Comparison of ENCODE assay signal across 9 mouse cellular contexts in genomic region chr6:128604512-128604911, GRCm38 (mm10). TPM values are rescaled to one million over a fixed set of nuclear protein-coding genes. Genes with fewer than 3 reads are reported as not detected.
DNase-seq lines count a peak whose midpoint lies in the region; ATAC-seq and TF ChIP-seq lines count a peak whose summit lies in the region.
"Had no signal": no experiment of that assay in that cellular context is flagged by ENCODE, and none has a peak within 500 bp of the region (broad histone marks: within the 10 kb centered on the region; RNA-seq: fewer than 3 reads in every experiment).

No protein-coding gene starts in this region.

- peak; percentile 37 for DNase-seq in cerebellum, adult 9-10 months
- no peak for DNase-seq in cerebellum, postnatal 25 days
- no peak for DNase-seq in liver, embryonic 11.5 days (ENCODE audit: low spot score)
- DNase-seq in liver: no peak
- peak; percentile 33 for DNase-seq in mesoderm, embryonic 11.5 days (ENCODE audit: low read depth, low spot score)
- no peak for DNase-seq in thymus, adult 2 months
- no peak for DNase-seq in left cerebral cortex, adult 9 months (ENCODE audit: low spot score in 2 of 2)

- no peak for TF ChIP-seq CTCF in thymus, adult 2 months (IDR thresholded peaks at IDR 0.05; ENCODE audit: borderline replicate concordance, control insufficient read depth, extremely low read depth, insufficient read depth, low read length, poor library complexity)

- H3K36me3 ChIP-seq in liver, embryonic 11.5 days (ENCODE audit: control insufficient read depth, insufficient read depth, low read length): no peaks in the 10 kb centered on the region
- H3K36me3 ChIP-seq in thymus, adult 2 months (ENCODE audit: control insufficient read depth, insufficient read depth, low read length): no peaks in the 10 kb centered on the region
- H3K36me3 ChIP-seq: liver, embryonic 15.5 days had no signal

- H3K4me3 ChIP-seq in liver, embryonic 11.5 days (ENCODE audit: low read depth, low read length): no peak overlapping the region
- H3K4me3 ChIP-seq in thymus, adult 2 months (ENCODE audit: control insufficient read depth, insufficient read depth, low read length): no peak overlapping the region
- H3K4me3 ChIP-seq: liver, embryonic 15.5 days had no signal

- no peaks in the 10 kb centered on the region for H3K27me3 ChIP-seq in liver, embryonic 11.5 days (replicated peaks; ENCODE audit: control insufficient read depth, insufficient read depth, low read length)
- no peaks in the 10 kb centered on the region for H3K27me3 ChIP-seq in thymus, adult 2 months (ENCODE audit: control insufficient read depth, insufficient read depth, low read length)
- H3K27me3 ChIP-seq: liver, embryonic 15.5 days had no signal

- no peak overlapping the region for H3K9ac ChIP-seq in liver, embryonic 11.5 days (ENCODE audit: low read depth, low read length)
- H3K9ac ChIP-seq: liver, embryonic 15.5 days had no signal

- no peak for TF ChIP-seq POLR2A in thymus, adult 2 months (IDR thresholded peaks at IDR 0.05; ENCODE audit: control insufficient read depth, extremely low read depth, insufficient read depth, low read length, poor library complexity)

- no peaks in the 10 kb centered on the region for H3K4me1 ChIP-seq in liver, embryonic 11.5 days (replicated peaks; ENCODE audit: control insufficient read depth, insufficient read depth, low read length)
- no peaks in the 10 kb centered on the region for H3K4me1 ChIP-seq in thymus, adult 2 months (replicated peaks; ENCODE audit: control insufficient read depth, insufficient read depth, low read length)
- H3K4me1 ChIP-seq: liver, embryonic 15.5 days had no signal

- 28% methylated on average over 5 of the region's 5 CpGs for WGBS in liver, embryonic 11.5 days
- WGBS in thymus, adult 2 months: 10% methylated on average over 5 of the region's 5 CpGs

- H3K4me2 ChIP-seq in liver, embryonic 11.5 days: no peak overlapping the region
- H3K4me2 ChIP-seq: liver, embryonic 15.5 days had no signal

- H3K9me3 ChIP-seq in liver, embryonic 11.5 days (ENCODE audit: control insufficient read depth, low read length): no peaks in the 10 kb centered on the region
- H3K9me3 ChIP-seq: liver, embryonic 15.5 days had no signal

- ATAC-seq in liver, embryonic 11.5 days (replicated peaks; ENCODE audit: low FRiP score): 0 out of 2 replicates have a peak, but pooled peaks have one; percentile 29
- ATAC-seq in granulocyte monocyte progenitor cell, adult 5-6 weeks (replicated peaks; ENCODE audit: poor library complexity, severe bottlenecking): peak; percentile 91

- H3K27ac ChIP-seq in liver, embryonic 11.5 days (ENCODE audit: low read depth, low read length): no peak overlapping the region
- H3K27ac ChIP-seq in thymus, adult 2 months (ENCODE audit: control insufficient read depth, insufficient read depth, low read length): no peak overlapping the region
- H3K27ac ChIP-seq: liver, embryonic 15.5 days had no signal

RNA-seq across cellular contexts. Expression of gene Klrb1a, which starts 18.8 kb away (rescaled TPM):
- polyA plus RNA-seq in liver, embryonic 11.5 days (2014; fragmentation: Nextera tagmentation; extraction: Ambion mirVana): 0.18 TPM in 1 of 2 replicates, not detected in the other
- not detected in 2 replicates for total RNA-seq in granulocyte monocyte progenitor cell, adult 5-6 weeks (2014; fragmentation: Nextera tagmentation)
- not detected in 2 replicates for total RNA-seq in granulocyte monocyte progenitor cell, adult 5-6 weeks (2017)
- polyA plus RNA-seq in thymus, adult 2 months (2012; rRNA removed): 0.52 and 0.67 TPM in 2 replicates

RNA-seq across cellular contexts. Expression of gene A2ml1, which starts 23.1 kb away (rescaled TPM):
- 0.45 and 1.3 TPM in 2 replicates for polyA plus RNA-seq in liver, embryonic 11.5 days (2014; fragmentation: Nextera tagmentation; extraction: Ambion mirVana)
- total RNA-seq in granulocyte monocyte progenitor cell, adult 5-6 weeks (2014; fragmentation: Nextera tagmentation): 7.0 TPM in 1 of 2 replicates, not detected in the other
- total RNA-seq in granulocyte monocyte progenitor cell, adult 5-6 weeks (2017): not detected in 2 replicates
- polyA plus RNA-seq in thymus, adult 2 months (2012; rRNA removed): 0.31 and 0.73 TPM in 2 replicates

RNA-seq across cellular contexts. Expression of gene Clec2h, which starts 57.7 kb away (rescaled TPM):
- polyA plus RNA-seq in liver, embryonic 11.5 days (2014; fragmentation: Nextera tagmentation; extraction: Ambion mirVana): not detected in 2 replicates
- total RNA-seq in granulocyte monocyte progenitor cell, adult 5-6 weeks (2014; fragmentation: Nextera tagmentation): not detected in 2 replicates
- not detected in 2 replicates for total RNA-seq in granulocyte monocyte progenitor cell, adult 5-6 weeks (2017)
- polyA plus RNA-seq in thymus, adult 2 months (2012; rRNA removed): not detected in 2 replicates

Comparison
In these comparisons a context has a peak if more than half of its experiments do, and no peak if none do; other contexts are left out.
1. DNase-seq: peak in cerebellum, adult 9-10 months (single experiment) and mesoderm, embryonic 11.5 days (single experiment); none in cerebellum, postnatal 25 days (0 of 2), liver, embryonic 11.5 days (single experiment), liver (single experiment), thymus, adult 2 months (single experiment) and left cerebral cortex, adult 9 months (0 of 2).